Mouse (Mus musculus): ENCODE measurements at regions not wholly inside any gene's neighbourhood (a gene's known extent, or its start where the extent isn't known, plus 50 kb on each side); places are given as distances from the start of the nearest gene placed in this dataset.
"Not testable (repeated sequence)": the region's sequence is repeated elsewhere in the genome, so short reads cannot be mapped to it uniquely, and the experiment has no call there.

DNA sequence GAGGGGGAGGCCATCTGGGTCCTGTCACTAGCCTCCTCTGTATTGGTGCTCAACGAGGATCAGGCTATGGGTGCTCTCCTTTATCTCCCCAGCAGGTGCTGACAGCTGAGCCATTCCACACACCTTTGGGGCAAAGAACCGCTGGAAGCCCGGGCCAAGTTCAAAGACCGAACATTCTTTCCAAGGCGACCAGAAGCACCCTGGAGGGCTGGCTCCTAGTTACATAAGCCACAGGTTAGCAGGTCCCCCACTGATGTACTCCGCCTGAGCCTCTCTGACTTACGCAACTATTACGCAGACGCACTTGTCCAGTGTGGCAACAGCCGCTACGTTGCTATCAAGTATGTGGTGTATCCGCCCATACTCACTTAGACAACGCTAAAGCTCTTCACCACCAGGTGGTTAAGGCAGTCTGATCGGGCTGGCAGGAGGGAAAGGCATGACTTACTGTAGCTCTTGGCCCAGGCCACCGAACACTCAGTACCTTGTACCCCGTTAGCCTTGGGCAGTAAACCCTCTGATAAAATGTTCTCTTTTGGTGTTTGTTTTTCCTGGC is 69.2 kb downstream of the Gm33543 start:
- peak; percentile 99 for ATAC-seq (replicated peaks; ENCODE audit: poor library complexity, severe bottlenecking)

- ATAC-seq (replicated peaks; ENCODE audit: poor library complexity, severe bottlenecking), result no peak
These were observed 69.8 kb downstream of the Gm33543 start for GRCm38 (mm10) chr10:95772811-95773424.

DNA sequence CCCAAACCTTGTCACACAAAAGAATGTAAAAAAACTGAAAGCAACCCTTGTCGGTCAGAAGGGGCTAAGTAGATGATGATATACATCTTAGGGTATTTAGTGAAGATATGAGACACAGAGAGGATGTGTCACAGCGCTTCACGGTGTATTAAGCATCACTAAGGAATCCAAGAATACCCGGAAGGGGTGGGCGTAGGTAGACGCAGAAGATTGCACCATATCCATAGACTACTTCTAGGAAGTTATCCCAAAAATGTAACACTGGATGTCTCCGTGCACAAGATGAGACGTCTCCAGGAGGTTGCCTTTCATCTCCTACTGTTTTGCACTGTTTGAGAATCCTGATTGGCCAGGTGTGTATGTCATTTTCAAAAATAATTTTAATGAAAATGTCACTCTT is 73.8 kb downstream of the Gm33543 start:
- ATAC-seq (replicated peaks; ENCODE audit: poor library complexity, severe bottlenecking), result no peak

- ATAC-seq (replicated peaks; ENCODE audit: poor library complexity, severe bottlenecking), result peak; percentile 71
These were observed 75.1 kb downstream of the Gm33543 start for GRCm38 (mm10) chr10:95767526-95768161.

GRCm38 (mm10) chr10:95764129-95764528 is 78.6 kb downstream of the Gm33543 start:
- no peak for ATAC-seq (replicated peaks; ENCODE audit: poor library complexity, severe bottlenecking)

- 0 out of 2 replicates have a peak, but pooled peaks have one; percentile 21 for ATAC-seq (replicated peaks; ENCODE audit: poor library complexity, severe bottlenecking)
These were observed 80.1 kb downstream of the Gm33543 start for GRCm38 (mm10) chr10:95762632-95763031.

- no peak for ATAC-seq (replicated peaks; ENCODE audit: poor library complexity, severe bottlenecking)
These were observed 80.8 kb downstream of the Gm33543 start for GRCm38 (mm10) chr10:95761969-95762368.

GRCm38 (mm10) chr10:95760121-95760870 is 82.4 kb downstream of the Gm33543 start:
- ATAC-seq (replicated peaks; ENCODE audit: poor library complexity, severe bottlenecking), result no peak

DNA sequence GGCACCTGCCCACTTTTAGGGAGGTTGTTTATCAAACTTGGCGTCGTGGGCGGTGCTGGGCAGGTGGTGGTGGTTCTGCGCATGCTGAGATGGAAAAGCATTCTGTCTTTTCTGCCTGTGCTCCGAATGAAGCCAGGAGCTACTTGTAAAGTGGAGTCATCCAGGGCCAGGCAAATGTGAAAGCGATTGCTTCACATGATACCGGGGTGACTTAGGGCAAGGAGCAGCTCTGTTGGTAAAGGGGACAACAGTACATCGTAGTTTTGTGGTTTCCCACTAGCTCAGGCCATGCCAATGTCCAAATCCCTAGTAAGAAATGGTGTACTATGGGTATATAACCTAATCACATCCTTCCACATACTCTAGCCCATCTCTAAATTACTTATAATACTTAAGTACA is 84.5 kb downstream of the Gm33543 start:
- ATAC-seq (replicated peaks; ENCODE audit: poor library complexity, severe bottlenecking), result no peak

DNA sequence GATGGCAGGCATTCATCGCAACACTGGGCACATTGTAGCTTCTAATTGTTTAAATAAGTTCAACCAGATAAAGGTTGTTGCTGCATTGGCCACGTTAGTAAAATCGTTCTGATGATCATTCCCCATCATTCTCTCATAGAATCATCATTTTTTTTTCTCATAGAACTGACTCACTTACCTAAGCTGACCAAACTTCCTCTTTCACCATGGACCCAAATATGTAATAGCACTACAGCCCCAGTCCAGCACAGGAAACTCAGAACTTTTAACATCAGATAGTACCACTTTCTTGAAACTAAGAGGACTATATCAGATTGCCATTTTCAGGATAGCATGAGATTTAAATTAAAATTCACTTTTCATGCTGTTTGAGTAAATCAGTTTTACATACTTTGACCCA is 82.2 kb upstream of the Anapc15-ps start:
- peak; percentile 61 for ATAC-seq (replicated peaks; ENCODE audit: poor library complexity, severe bottlenecking)

- no peak for ATAC-seq (replicated peaks; ENCODE audit: poor library complexity, severe bottlenecking)
These were observed 80.2 kb upstream of the Anapc15-ps start for GRCm38 (mm10) chr10:95753396-95753905.

DNA sequence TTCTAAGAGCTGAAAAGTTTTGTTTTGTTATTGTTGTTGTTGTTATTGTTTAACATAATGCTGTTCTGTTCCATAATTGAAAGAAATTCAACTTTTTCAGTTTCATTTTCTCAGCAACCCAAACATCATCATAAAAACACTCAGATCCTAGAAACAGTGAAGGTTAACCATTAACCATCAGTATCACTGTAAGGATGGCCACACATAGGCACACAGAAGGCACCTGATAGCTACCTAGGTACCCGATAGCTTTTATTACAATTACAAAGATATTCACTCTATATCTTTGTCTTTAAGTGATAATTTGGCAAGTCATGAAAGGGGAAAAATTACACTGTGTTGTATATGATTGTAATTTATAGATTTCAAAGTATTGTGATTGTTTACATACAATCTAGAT is 75.1 kb upstream of the Anapc15-ps start:
- ATAC-seq (replicated peaks; ENCODE audit: poor library complexity, severe bottlenecking), result no peak

- ATAC-seq (replicated peaks; ENCODE audit: poor library complexity, severe bottlenecking), result no peak
These were observed 74.7 kb upstream of the Anapc15-ps start for GRCm38 (mm10) chr10:95747939-95748338.

DNA sequence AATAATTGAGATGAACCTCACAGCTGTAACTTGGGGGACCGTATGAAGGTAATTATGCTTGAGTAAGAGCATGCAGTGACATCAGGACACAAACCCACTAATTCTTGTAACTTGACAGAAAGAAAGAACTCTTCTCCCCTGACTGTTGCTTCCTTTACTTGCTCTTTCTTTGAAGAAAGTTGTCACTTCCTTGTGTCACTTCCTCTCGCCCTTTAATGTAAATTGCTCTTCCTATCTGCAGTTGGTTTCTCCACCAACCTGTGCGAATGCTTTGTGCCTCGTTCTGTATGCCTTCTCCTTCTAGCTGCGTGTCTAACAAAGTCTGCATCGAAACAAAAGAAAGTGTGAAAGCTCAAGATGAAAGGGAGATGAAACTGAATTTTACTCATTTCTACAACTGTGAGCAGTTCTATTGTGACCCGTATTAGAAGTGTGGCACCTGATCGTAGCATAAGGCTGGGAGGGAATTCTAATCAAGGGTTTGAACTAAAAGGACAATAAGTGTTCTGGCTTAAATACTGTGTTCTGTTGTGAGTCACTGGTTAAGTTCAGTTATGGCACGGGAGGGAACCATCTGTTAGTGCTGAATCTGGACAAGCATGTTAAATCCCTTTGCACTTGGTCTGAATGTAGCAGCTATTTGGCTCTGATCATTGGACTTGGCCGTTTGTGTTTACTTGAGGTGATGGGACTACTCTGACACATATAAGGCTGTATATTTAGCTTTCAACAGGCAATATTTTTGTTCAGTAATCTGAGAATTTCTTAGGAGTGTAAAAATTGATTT is 72.8 kb upstream of the Anapc15-ps start:
- ATAC-seq (replicated peaks; ENCODE audit: poor library complexity, severe bottlenecking), result peak; percentile 56

GRCm38 (mm10) chr10:95745254-95745653 is 72.0 kb upstream of the Anapc15-ps start:
- no peak for ATAC-seq (replicated peaks; ENCODE audit: poor library complexity, severe bottlenecking)

DNA sequence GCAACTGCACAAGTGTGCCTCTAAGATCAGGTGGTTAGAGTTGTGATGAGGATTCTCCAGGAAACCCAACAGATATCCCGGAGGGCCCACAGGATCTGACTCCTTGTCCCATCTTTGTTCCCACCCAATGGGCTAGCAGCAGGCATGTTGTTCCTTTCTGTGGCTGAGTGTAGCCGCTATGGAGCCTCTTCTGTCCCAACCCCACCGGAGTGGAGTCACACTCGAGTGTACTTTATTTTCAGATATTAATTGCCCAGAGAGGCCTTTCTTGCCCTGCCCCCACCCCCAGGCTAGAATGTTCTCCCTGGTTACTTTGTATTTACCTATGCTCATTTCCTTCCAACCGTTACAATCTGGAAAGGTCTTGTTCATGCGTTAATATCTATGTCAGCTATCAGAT is 70.4 kb upstream of the Anapc15-ps start:
- ATAC-seq (replicated peaks; ENCODE audit: poor library complexity, severe bottlenecking), result no peak

- ATAC-seq (replicated peaks; ENCODE audit: poor library complexity, severe bottlenecking), result no peak
These were observed 66.2 kb upstream of the Anapc15-ps start for GRCm38 (mm10) chr10:95739421-95739820.

DNA sequence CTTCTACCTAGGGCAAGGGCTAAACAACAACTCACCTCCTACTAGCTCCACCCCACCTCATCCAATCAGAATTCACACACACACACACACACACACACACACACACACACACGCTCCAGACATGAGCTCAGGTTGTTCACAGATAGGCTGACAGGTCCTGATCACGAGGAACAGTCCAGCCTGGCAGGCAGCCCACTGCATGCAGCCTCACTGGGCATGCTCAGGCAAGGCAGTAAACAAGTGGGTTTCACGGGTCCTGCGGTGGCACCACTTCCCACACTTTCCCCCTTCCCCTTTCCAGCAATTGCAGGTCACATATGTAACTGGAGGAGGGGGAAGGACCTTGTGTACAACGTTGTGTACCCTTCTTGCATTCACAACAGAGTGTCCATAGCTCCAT is 63.5 kb upstream of the Anapc15-ps start:
- ATAC-seq (replicated peaks; ENCODE audit: poor library complexity, severe bottlenecking), result not testable (repeated sequence)

DNA sequence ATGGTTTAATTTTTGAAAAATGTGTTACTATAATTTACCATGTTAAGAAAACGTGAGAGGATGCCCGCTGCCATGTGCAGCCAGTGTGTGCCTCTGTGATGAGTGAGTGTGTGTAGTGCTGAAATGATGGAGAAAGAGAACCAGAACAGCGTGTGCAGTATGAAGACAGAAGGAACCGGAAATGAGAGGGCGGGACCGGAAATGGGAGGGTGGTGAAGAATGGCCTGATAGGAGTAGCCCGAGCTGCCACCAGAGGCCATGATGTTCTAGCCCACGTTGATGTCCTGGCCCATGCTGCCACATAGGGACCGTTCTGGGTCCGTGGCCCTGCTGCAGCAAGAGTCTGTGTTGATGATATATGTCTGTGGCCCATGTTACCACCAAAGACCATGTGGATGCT is 57.8 kb upstream of the Anapc15-ps start:
- no peak for ATAC-seq (replicated peaks; ENCODE audit: poor library complexity, severe bottlenecking)

GRCm38 (mm10) chr10:95729890-95730289 is 56.6 kb upstream of the Anapc15-ps start:
- no peak for ATAC-seq (replicated peaks; ENCODE audit: poor library complexity, severe bottlenecking)

Measured in granulocyte monocyte progenitor cell, adult 5-6 weeks (primary cell).